Mouse (Mus musculus) mesoderm, embryonic 11.5 days (tissue): ENCODE data around the gene Gm4303.
"Not testable (repeated sequence)": the region's sequence is repeated elsewhere in the genome, so short reads cannot be mapped to it uniquely, and the experiment has no call there.

Experiments used
- DNase-seq: peaks from one replicate; pipeline ENCODE4 v3.0.0-alpha.2; 2012; ENCODE audit warnings: low read depth, low spot score

Gene Gm4303

DNA sequence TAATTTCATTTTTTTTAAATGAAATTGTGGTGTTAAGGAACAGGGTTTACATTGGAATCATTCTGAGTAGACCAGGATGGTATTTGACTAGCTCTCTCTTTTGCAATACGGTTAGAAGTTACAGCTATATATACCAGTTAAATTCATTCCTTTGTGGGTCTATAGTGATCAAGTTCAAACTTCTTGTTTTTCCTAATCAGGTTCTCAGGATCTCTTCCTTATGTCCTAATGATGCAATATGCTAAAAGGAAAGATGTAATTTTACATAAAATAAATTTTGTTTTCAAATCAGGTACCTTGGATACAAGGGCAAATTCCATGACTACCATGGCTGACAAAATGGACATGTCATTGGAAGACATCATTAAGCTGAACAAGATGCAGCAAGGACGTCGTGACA, at the start of gene Gm4303:
Gene Gm4303, plus strand, starts transcription at position 301 of the 400 bp plus-strand sequence.
- DNase-seq = not testable (repeated sequence)

DNA sequence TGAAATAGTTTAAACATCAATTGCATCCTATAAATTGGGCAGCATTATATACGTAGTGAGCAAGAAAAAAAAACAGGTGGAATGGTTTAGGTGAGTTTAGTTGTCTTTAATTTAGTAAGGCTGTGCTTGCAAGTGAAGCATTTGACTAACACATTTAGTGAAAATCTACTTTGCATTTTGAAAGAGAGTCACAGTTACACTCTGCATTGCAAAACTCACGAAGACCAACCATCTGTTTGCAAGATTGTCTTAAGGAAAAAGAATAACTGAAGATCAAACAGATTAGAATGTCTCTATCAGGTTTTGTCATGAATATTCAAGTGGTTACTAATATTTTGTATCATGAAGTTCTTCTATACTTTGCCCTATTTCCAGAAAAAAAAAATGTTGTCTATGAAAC, 49.7 kb upstream of the Gm4303 start:
- no peak for DNase-seq

DNA sequence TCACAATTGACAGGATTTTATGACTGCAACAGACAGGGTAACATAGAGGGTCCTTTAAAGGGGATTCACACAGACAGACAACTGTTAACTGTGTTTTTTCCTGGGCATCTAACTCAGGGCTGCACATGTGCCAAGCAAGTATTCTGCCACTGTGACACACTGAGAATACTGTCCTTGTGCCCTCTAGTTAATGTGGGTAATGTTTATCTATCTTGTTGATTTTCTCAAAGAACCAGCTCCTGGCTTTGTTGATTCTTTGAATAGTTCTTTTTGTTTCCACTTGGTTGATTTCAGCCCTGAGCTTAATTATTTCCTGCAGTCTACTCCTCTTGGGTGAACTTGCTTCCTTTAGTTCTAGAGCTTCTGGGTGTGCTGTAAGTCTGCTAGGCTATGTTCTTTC, 45.7 kb upstream of the Gm4303 start:
- DNase-seq = not testable (repeated sequence)

GRCm38 (mm10) chr10:100335376-100335775, 10.4 kb upstream of the Gm4303 start, which contains the start of gene Gm4301:
Gm4301 (plus strand) TSS chr10:100335676.
- not testable (repeated sequence) for DNase-seq

DNA sequence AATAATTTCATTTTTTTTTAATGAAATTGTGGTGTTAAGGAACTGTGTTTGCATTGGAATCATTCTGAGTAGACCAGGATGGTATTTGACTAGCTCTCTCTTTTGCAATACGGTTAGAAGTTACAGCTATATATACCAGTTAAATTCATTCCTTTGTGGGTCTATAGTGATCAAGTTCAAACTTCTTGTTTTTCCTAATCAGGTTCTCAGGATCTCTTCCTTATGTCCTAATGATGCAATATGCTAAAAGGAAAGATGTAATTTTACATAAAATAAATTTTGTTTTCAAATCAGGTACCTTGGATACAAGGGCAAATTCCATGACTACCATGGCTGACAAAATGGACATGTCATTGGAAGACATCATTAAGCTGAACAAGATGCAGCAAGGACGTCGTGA, 5.2 kb upstream of the Gm4303 start, which contains the start of gene Gm4302:
Gene Gm4302, plus strand, starts transcription at position 301 of the 400 bp plus-strand sequence.
- DNase-seq = not testable (repeated sequence)

GRCm38 (mm10) chr10:100350793-100351192, 5.0 kb downstream of the Gm4303 start, which contains the start of gene Gm4305:
Gm4305 (plus strand) TSS chr10:100351093.
- not testable (repeated sequence) for DNase-seq

DNA sequence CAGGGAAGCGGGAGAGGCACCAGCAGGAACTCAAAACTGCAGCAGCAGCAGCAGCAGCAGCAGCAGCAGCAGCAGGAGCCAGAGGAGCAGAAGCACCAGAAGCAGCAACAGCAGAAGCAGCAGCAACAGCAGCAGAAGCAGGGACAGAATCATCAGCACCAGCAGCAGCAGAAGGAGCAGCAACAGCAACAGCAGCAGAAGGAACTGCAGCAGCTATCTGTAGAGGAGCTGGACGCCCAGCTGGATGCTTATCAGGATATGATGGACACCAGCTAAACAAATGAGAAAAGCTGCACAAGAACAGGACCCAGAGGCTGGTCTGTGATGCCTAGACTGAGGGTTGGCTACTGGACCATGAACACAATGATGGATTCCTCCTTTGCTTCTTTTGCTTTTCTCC, 11.1 kb downstream of the Gm4303 start:
- DNase-seq = not testable (repeated sequence)

- not testable (repeated sequence) for DNase-seq
Observed at GRCm38 (mm10) chr10:100361038-100361437, 15.3 kb downstream of the Gm4303 start, which contains the start of gene Gm4307. Gm4307 (plus strand) TSS chr10:100361338.

GRCm38 (mm10) chr10:100382460-100382859, 36.7 kb downstream of the Gm4303 start, which contains the start of gene Gm4312:
Gm4312 (minus strand) TSS chr10:100382560.
- DNase-seq = not testable (repeated sequence)
